Mouse (Mus musculus): ENCODE measurements around the gene Csnk1e. TPM values are rescaled to one million over a fixed set of nuclear protein-coding genes. Genes with fewer than 3 reads are reported as not detected.

Csnk1e gene
- polyA plus RNA-seq (2012; fragmentation: generic; extraction: Trizol) = 10 to 100 TPM; 36.7 to 78.9 TPM

DNA sequence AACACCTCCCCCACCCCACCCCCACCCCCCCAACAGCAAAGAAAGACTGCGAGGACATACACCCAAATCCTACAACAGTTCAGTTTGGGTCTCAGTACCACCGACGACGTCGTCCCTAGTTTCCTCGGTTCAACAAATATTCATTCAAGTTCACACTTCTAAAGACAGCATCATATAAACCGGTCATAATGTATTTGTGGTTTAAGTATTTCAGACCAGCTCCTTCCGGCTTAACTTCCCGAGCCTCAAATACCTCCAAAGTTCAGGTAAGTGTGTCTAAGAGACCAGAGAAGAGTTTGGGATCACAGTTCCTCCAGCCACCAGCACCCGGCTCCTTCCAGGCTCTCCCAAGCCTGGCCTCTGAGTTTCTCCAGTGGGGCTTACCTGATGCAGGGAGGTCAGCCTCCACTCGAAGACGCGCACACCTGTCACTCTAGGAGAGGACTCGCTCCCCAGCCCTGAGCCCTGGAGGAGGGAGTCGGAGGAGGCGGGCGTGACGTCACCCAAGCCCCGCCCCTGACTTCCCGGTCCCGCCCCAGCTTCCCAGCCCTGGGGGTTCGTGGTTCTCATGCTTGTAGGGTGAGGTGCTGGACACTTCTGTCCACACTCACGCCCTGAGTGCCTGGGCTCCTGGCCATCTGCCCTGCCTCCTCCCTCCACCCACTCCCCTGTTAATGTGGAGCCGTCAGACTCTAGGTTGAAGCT, at the start of gene Csnk1e:
Gene Csnk1e, minus strand, starts transcription at position 461 of the 705 bp plus-strand sequence.

GRCm38 (mm10) chr15:79504707-79505452, 49.5 kb upstream of the Csnk1e start, which contains the start of gene Kcnj4:
TSS of gene Kcnj4 (minus strand) at chr15:79505241.

DNA sequence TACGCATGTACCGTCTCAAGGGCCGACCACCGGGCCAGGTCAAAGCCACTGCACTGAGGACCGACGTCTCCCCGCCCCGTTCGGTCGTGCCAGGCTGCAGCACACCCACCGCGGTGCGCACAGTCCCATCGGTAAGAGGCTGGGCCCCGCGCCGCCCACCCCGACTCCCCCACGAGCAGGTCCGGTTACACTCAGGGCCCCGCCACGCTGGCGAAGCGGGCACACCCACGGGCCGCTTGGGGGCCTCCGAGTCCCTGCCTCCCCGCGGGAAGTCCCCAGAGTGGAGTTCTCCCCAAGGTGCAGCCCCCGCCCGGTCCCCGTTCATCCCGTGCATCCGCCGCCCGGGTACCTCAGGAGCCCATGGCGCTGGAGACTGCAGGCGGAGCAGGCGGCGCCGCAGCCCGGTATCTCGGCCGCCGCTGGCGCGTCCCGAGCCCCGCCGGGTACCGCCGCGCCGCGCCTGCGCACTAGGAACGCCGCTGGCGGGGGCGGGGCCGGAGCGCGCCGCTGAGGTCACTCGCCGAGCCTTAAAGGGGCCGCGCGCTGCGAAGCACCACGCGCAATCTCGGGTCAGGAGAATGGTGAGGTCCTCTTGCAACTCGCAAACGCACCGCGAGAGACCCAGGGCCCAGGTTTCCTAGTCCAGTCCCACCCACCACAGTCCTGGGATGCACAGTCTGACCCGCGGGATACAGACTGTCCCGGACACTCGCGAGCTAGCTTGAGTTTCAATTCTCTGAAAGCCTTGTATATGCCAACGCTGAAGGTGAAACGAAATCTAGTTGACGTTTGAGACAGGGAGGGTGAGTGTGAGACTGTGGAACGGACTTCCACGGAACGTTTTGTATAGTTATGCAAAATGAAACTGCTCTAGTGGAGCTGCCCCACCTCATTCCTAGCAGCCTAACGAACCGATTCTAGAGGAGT, 52.3 kb downstream of the Csnk1e start, which contains the start of gene Tmem184b:
Gene Tmem184b, minus strand, starts transcription at position 734 of the 927 bp plus-strand sequence.

Other genes starting within 250 kb of the Csnk1e start
- 10 to 100 TPM in 1 of 2 experiments, 1 to 10 TPM in 1; 6.2 to 32.0 TPM for gene Pick1, start 226.4 kb downstream of the Csnk1e start, polyA plus RNA-seq (2012; fragmentation: generic; extraction: Trizol)
- under 1 TPM in 1 of 2 experiments, not detected in 1; 0.14 TPM for gene Gm49486, start 226.2 kb downstream of the Csnk1e start, polyA plus RNA-seq (2012; fragmentation: generic; extraction: Trizol)
- under 1 TPM; 0.01 to 0.35 TPM for gene Slc16a8, start 200.8 kb downstream of the Csnk1e start, polyA plus RNA-seq (2012; fragmentation: generic; extraction: Trizol)
- gene Baiap2l2, start 170.0 kb downstream of the Csnk1e start, polyA plus RNA-seq (2012; fragmentation: generic; extraction: Trizol) = under 1 TPM in 1 of 2 experiments, not detected in 1; 0.13 TPM
- 10 to 100 TPM; 11.8 to 22.9 TPM for gene Pla2g6, start 127.2 kb downstream of the Csnk1e start, polyA plus RNA-seq (2012; fragmentation: generic; extraction: Trizol)
- 1 to 10 TPM; 3.3 to 7.1 TPM for gene Maff, start 108.9 kb downstream of the Csnk1e start, polyA plus RNA-seq (2012; fragmentation: generic; extraction: Trizol)
- 10 to 100 TPM; 22.2 to 89.4 TPM for gene Tmem184b, start 52.0 kb downstream of the Csnk1e start, polyA plus RNA-seq (2012; fragmentation: generic; extraction: Trizol)
- gene Kcnj4, start 49.7 kb upstream of the Csnk1e start, polyA plus RNA-seq (2012; fragmentation: generic; extraction: Trizol) = under 1 TPM in 1 of 2 experiments, not detected in 1; 0.04 TPM
- 10 to 100 TPM; 32.3 to 63.8 TPM for gene Kdelr3, start 60.8 kb upstream of the Csnk1e start, polyA plus RNA-seq (2012; fragmentation: generic; extraction: Trizol)
- 100 to 1,000 TPM in 1 of 2 experiments, 10 to 100 TPM in 1; 13.2 to 129 TPM for gene Ddx17, start 91.2 kb upstream of the Csnk1e start, polyA plus RNA-seq (2012; fragmentation: generic; extraction: Trizol)
- not detected for gene Dmc1, start 149.5 kb upstream of the Csnk1e start, polyA plus RNA-seq (2012; fragmentation: generic; extraction: Trizol)
- gene Fam227a, start 203.4 kb upstream of the Csnk1e start, polyA plus RNA-seq (2012; fragmentation: generic; extraction: Trizol) = 1 to 10 TPM in 1 of 2 experiments, under 1 TPM in 1; 0.05 to 2.3 TPM
- 10 to 100 TPM; 45.2 to 87.1 TPM for gene Cby1, start 203.6 kb upstream of the Csnk1e start, polyA plus RNA-seq (2012; fragmentation: generic; extraction: Trizol)
- gene Tomm22, start 215.3 kb upstream of the Csnk1e start, polyA plus RNA-seq (2012; fragmentation: generic; extraction: Trizol) = 100 to 1,000 TPM; 108 to 117 TPM
- gene Josd1, start 232.4 kb upstream of the Csnk1e start, polyA plus RNA-seq (2012; fragmentation: generic; extraction: Trizol) = 10 to 100 TPM; 15.7 to 50.5 TPM
- 10 to 100 TPM; 41.7 to 42.9 TPM for gene Gtpbp1, start 235.3 kb upstream of the Csnk1e start, polyA plus RNA-seq (2012; fragmentation: generic; extraction: Trizol)

Data from C3H10T1/2 (cell line).